18 mouse cellular contexts compared by ENCODE assay signal in the genomic region with DNA sequence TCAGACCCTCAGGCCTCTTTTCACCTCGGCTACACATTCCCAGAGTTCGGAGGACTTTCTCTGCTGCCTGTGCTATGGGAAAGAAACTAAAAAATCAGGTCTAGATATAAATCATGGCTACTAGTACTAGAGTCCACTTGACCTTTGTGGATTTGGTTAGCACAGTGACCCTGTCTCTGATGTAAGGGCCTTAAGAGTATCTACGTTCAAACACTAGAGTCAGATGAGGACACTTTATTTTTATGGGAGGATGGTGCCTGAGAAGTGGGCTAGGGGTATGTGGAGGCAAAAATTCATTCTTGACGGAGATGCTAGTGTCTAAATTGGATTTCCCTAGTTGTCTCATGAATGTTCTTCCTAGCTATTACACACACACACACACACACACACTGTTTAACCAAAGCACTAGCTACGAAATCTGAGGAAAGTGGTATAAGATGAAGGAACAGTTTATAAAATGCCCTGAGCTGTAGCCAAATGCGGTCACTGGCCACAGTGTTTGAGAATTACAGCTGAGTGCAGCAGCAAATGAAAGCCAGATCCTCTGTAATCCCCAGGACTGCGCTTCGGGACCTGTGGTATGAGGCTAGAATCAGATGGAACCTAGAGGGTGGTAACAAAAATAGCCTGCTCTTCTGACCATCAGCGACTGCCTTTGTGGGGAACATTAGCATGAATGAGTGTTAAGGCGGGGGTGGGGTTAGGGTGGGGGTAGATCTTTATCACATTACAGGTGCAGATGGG.
DNase-seq lines count a peak whose midpoint lies in the region; ATAC-seq and TF ChIP-seq lines count a peak whose summit lies in the region.
"Had no signal": no experiment of that assay in that cellular context is flagged by ENCODE, and none has a peak within 500 bp of the region (broad histone marks: within the 10 kb centered on the region; RNA-seq: fewer than 3 reads in every experiment).

No protein-coding gene starts in this region.

- no peak overlapping the region for H3ac ChIP-seq in myocyte (ENCODE audit: control insufficient read depth, insufficient read length)

- TF ChIP-seq CTCF in lung, adult 2 months (IDR thresholded peaks at IDR 0.05; ENCODE audit: insufficient read depth, low read length): no peak
- TF ChIP-seq CTCF in intestine, postnatal 0 days (IDR thresholded peaks at IDR 0.05; ENCODE audit: low read depth): no peak

- H3K4me2 ChIP-seq in heart, embryonic 13.5 days: no peak overlapping the region
- no peak overlapping the region for H3K4me2 ChIP-seq in embryonic facial prominence, embryonic 11.5 days (ENCODE audit: low read depth, low read length)
- H3K4me2 ChIP-seq in myocyte (ENCODE audit: low read depth): peak overlapping the region; percentile 25
- H3K4me2 ChIP-seq in intestine, postnatal 0 days (replicated peaks; ENCODE audit: low read depth): no peak overlapping the region
- H3K4me2 ChIP-seq: liver, embryonic 11.5 days; lung, embryonic 15.5 days had no signal

- no peak overlapping the region for H3K4me3 ChIP-seq in heart, embryonic 13.5 days
- no peak overlapping the region for H3K4me3 ChIP-seq in lung, adult 2 months (replicated peaks; ENCODE audit: extremely low read depth, low read depth, low read length)
- no peak overlapping the region for H3K4me3 ChIP-seq in embryonic facial prominence, embryonic 11.5 days (ENCODE audit: low read depth, low read length)
- H3K4me3 ChIP-seq in myocyte: no peak overlapping the region
- no peak overlapping the region for H3K4me3 ChIP-seq in intestine, postnatal 0 days (ENCODE audit: low read depth, low read length)
- H3K4me3 ChIP-seq: forebrain, embryonic 10.5 days; lung, embryonic 15.5 days; megakaryocyte, embryonic 14.5 days had no signal

- H3K4me1 ChIP-seq in heart, embryonic 13.5 days: peaks cover 22% of the 10 kb centered on the region
- peaks cover 7% of the 10 kb centered on the region for H3K4me1 ChIP-seq in lung, adult 2 months (ENCODE audit: control insufficient read depth, insufficient read depth, low read length)
- 0 out of 2 replicates have a peak, but pooled peaks cover 4% of the 10 kb centered on the region for H3K4me1 ChIP-seq in embryonic facial prominence, embryonic 11.5 days (ENCODE audit: control insufficient read depth, insufficient read depth, low read length)
- H3K4me1 ChIP-seq in intestine, postnatal 0 days (replicated peaks; ENCODE audit: control insufficient read depth, insufficient read depth, low read length): no peaks in the 10 kb centered on the region; the same call in 1 of the 2 replicates

- 54% methylated on average over 10 of the region's 10 CpGs for WGBS in heart, embryonic 13.5 days
- 64% methylated on average over 10 of the region's 10 CpGs for WGBS in lung, adult 2 months
- 38% methylated on average over 10 of the region's 10 CpGs for WGBS in embryonic facial prominence, embryonic 11.5 days
- WGBS in intestine, postnatal 0 days: 64% methylated on average over 10 of the region's 10 CpGs

- H3K9me3 ChIP-seq in heart, embryonic 13.5 days: no peaks in the 10 kb centered on the region
- H3K9me3 ChIP-seq in embryonic facial prominence, embryonic 11.5 days (replicated peaks; ENCODE audit: control insufficient read depth, low read length): no peaks in the 10 kb centered on the region
- H3K9me3 ChIP-seq in intestine, postnatal 0 days (ENCODE audit: control insufficient read depth): no peaks in the 10 kb centered on the region
- H3K9me3 ChIP-seq: forebrain, embryonic 10.5 days; lung, embryonic 15.5 days; megakaryocyte, embryonic 14.5 days had no signal

- H3K27me3 ChIP-seq in heart, embryonic 13.5 days (replicated peaks): no peaks in the 10 kb centered on the region
- no peaks in the 10 kb centered on the region for H3K27me3 ChIP-seq in embryonic facial prominence, embryonic 11.5 days (ENCODE audit: control insufficient read depth, insufficient read depth, low read length)
- H3K27me3 ChIP-seq in myocyte (ENCODE audit: control insufficient read depth, insufficient read depth, insufficient read length): no peaks in the 10 kb centered on the region
- H3K27me3 ChIP-seq in intestine, postnatal 0 days (replicated peaks; ENCODE audit: control insufficient read depth, insufficient read depth, low read length): no peaks in the 10 kb centered on the region
- H3K27me3 ChIP-seq: lung, embryonic 15.5 days had no signal

- no peak for DNase-seq in heart, adult 8-10 months (ENCODE audit: low spot score)
- peak; percentile 31 for DNase-seq in lung, postnatal 10 days
- DNase-seq in lung, adult 2 months: no peak
- DNase-seq in embryonic facial prominence, embryonic 11.5 days (ENCODE audit: low spot score): peak; percentile 71
- DNase-seq: B cell, adult 2 months; cerebellum, adult 11-12 months; gastrocnemius, postnatal 14 days; layer of hippocampus, adult 9-11 months; thymus, postnatal 25 days had no signal

- H3K27ac ChIP-seq in heart, embryonic 13.5 days (replicated peaks): 0 out of 2 replicates have a peak overlapping the region, but pooled peaks have one; percentile 20
- no peak overlapping the region for H3K27ac ChIP-seq in embryonic facial prominence, embryonic 11.5 days (replicated peaks; ENCODE audit: low read depth, low read length)
- H3K27ac ChIP-seq in intestine, postnatal 0 days (ENCODE audit: low read depth, low read length): no peak overlapping the region
- H3K27ac ChIP-seq: hindbrain, postnatal 0 days; lung, embryonic 15.5 days had no signal

- no peak for ATAC-seq in heart, embryonic 13.5 days (ENCODE audit: extremely low read depth, insufficient number of reproducible peaks, low FRiP score, low TSS enrichment)
- no peak for ATAC-seq in embryonic facial prominence, embryonic 11.5 days (replicated peaks; ENCODE audit: insufficient number of reproducible peaks, low FRiP score, low TSS enrichment, low read depth)
- no peak for ATAC-seq in intestine, postnatal 0 days
- no peak for ATAC-seq in erythroblast, adult 5-6 weeks (replicated peaks; ENCODE audit: low FRiP score, poor library complexity, severe bottlenecking)

- H3K9ac ChIP-seq in heart, embryonic 13.5 days: no peak overlapping the region
- H3K9ac ChIP-seq in embryonic facial prominence, embryonic 11.5 days (replicated peaks; ENCODE audit: low read length): no peak overlapping the region
- H3K9ac ChIP-seq in intestine, postnatal 0 days (ENCODE audit: low read depth, low read length): no peak overlapping the region
- H3K9ac ChIP-seq: lung, embryonic 15.5 days had no signal

- H3K79me2 ChIP-seq in myocyte (ENCODE audit: control insufficient read depth, insufficient read depth): no peaks in the 10 kb centered on the region

- H3K36me3 ChIP-seq in heart, embryonic 13.5 days: no peaks in the 10 kb centered on the region
- no peaks in the 10 kb centered on the region for H3K36me3 ChIP-seq in embryonic facial prominence, embryonic 11.5 days (replicated peaks; ENCODE audit: control insufficient read depth, insufficient read depth, low read depth, low read length)
- no peaks in the 10 kb centered on the region for H3K36me3 ChIP-seq in myocyte (ENCODE audit: control insufficient read depth, insufficient read depth)
- no peaks in the 10 kb centered on the region for H3K36me3 ChIP-seq in intestine, postnatal 0 days (ENCODE audit: control insufficient read depth, insufficient read depth)
- H3K36me3 ChIP-seq: forebrain, embryonic 10.5 days; lung, embryonic 15.5 days had no signal

- TF ChIP-seq POLR2A in lung, adult 2 months (IDR thresholded peaks at IDR 0.05; ENCODE audit: borderline replicate concordance, extremely low read depth, low read depth, low read length): no peak
- TF ChIP-seq POLR2A in myocyte (IDR thresholded peaks at IDR 0.05; ENCODE audit: insufficient read length, low read depth): no peak

TF ChIP-seq in myocyte, 11 proteins besides CTCF, POLR2A, EP300 and RAD21:
- TF ChIP-seq CEBPB (IDR thresholded peaks at IDR 0.05; ENCODE audit: insufficient read depth, poor library complexity, severe bottlenecking): no peak
- no peak for TF ChIP-seq USF1 (IDR thresholded peaks at IDR 0.05; ENCODE audit: low read depth)
- TF ChIP-seq MYOG (IDR thresholded peaks at IDR 0.05; ENCODE audit: control insufficient read depth in 1 of 3, insufficient read depth in 1 of 3, insufficient read length in 2 of 3, low read depth in 2 of 3): no peak
- TF ChIP-seq REST (IDR thresholded peaks at IDR 0.05; ENCODE audit: insufficient read depth, insufficient read length): no peak
- TF ChIP-seq SRF (IDR thresholded peaks at IDR 0.05; ENCODE audit: control insufficient read depth, insufficient read length, low read depth): no peak
- no peak for TF ChIP-seq MYOD1 (IDR thresholded peaks at IDR 0.05; ENCODE audit: control insufficient read depth in 1 of 3, insufficient read length in 2 of 3, low read depth in 2 of 3)
- no peak for TF ChIP-seq E2F4 (IDR thresholded peaks at IDR 0.05; ENCODE audit: insufficient read depth)

Comparison
In these comparisons a context has a peak if more than half of its experiments do, and no peak if none do; other contexts are left out.
1. DNase-seq: peak in lung, postnatal 10 days (single experiment) and embryonic facial prominence, embryonic 11.5 days (single experiment); none in heart, adult 8-10 months (single experiment) and lung, adult 2 months (single experiment).